Mouse (Mus musculus): ENCODE data around the gene Vgll2.

- TF ChIP-seq POLR2A (IDR thresholded peaks at IDR 0.05; ENCODE audit: insufficient read depth, low read length) (no peak), EP300 (IDR thresholded peaks at IDR 0.05; ENCODE audit: insufficient read depth, low read depth, low read length) (no peak), CTCF (IDR thresholded peaks at IDR 0.05; ENCODE audit: low read depth, low read length) (no peak)
Observed at GRCm38 (mm10) chr10:52023213-52024052, 1.1 kb downstream of the Vgll2 start.
